Mouse (Mus musculus) neutrophil, adult 83 days (primary cell): Measurements from ENCODE around the gene Pde5a. TPM values are rescaled to one million over a fixed set of nuclear protein-coding genes. Genes with fewer than 3 reads are reported as not detected.

Experiments used
- total RNA-seq, 2 experiments: library from RNA; stranded (reverse); gene quantifications; one replicate each; pipeline ENCODE4 v1.2.4; 2023

Pde5a gene
- 1 to 10 TPM; 1.7 to 2.9 TPM for total RNA-seq

GRCm38 (mm10) chr3:122728852-122729600, at the start of gene Pde5a:
Gene Pde5a, plus strand, starts transcription at chr3:122728947.

GRCm38 (mm10) chr3:122894772-122895171, 166.0 kb downstream of the Pde5a start, which contains the start of gene Fabp2:
Gene Fabp2, plus strand, starts transcription at chr3:122895072.

Other genes with a start within 250 kb of the Pde5a start
- gene Fnbp1l, start 109.2 kb upstream of the Pde5a start, total RNA-seq: 1 to 10 TPM; 8.2 to 9.1 TPM
- gene Fabp2, start 166.1 kb downstream of the Pde5a start, total RNA-seq: not detected
- not detected for gene Gm10959, start 190.4 kb downstream of the Pde5a start, total RNA-seq
- 10 to 100 TPM; 48.5 to 54.8 TPM for gene 1810037I17Rik, start 195.3 kb downstream of the Pde5a start, total RNA-seq